Mouse (Mus musculus) E14TG2a.4 (cell line): ENCODE results near the gene Cdkn2d.
A peak's percentile ranks its signal among the peaks of the same experiment; 100 is the strongest.

Source experiments
- H3K27me3 ChIP-seq: 2 replicates; pipeline ENCODE4 v1.6.1; 2014; ENCODE audit warnings: low read length, control low read depth; ENCODE audit not compliant: insufficient read depth
- H3K36me3 ChIP-seq: 2 replicates; pipeline ENCODE4 v1.6.1; 2014; ENCODE audit warnings: low read length, control low read depth; ENCODE audit not compliant: insufficient read depth
- H3K4me1 ChIP-seq: replicated peaks from 2 replicates; pipeline ENCODE4 v1.6.1; 2014; ENCODE audit warnings: low read depth, low read length, control low read depth
- H3K4me3 ChIP-seq: replicated peaks from 2 replicates; pipeline ENCODE4 v1.5.1; 2014; ENCODE audit warnings: mild to moderate bottlenecking, low read length
- H3K9me3 ChIP-seq: 2 replicates; pipeline ENCODE4 v1.6.1; 2014; ENCODE audit warnings: low read length, control low read depth
- CTCF ChIP-seq: conservative IDR thresholded peaks from 2 replicates; pipeline ENCODE4 v1.5.1; 2014; ENCODE audit warnings: low read length
- NANOG ChIP-seq: IDR thresholded peaks from 2 replicates; pipeline ENCODE4 v1.6.1; 2014; ENCODE audit warnings: borderline replicate concordance, low read length, mixed read lengths
- POU5F1 ChIP-seq: IDR thresholded peaks from 2 replicates; pipeline ENCODE4 v1.6.1; 2014; ENCODE audit warnings: low read length, borderline replicate concordance

Cdkn2d gene

GRCm38 (mm10) chr9:21320619-21321512 lies 29.7 kb upstream of the Cdkn2d start, which contains the start of gene Slc44a2:
TSS of gene Slc44a2 (plus strand) at chr9:21320698.
- no peak for TF ChIP-seq POU5F1
- no peak for TF ChIP-seq NANOG
- TF ChIP-seq CTCF = no peak
- Histone ChIP-seq H3K4me3 (peak within 1 kb of the TSS; percentile 85), H3K9me3 (no peaks in the 10 kb centered on the region), H3K27me3 (peaks cover 11% of the 10 kb centered on the region), H3K4me1 (peaks cover 68% of the 10 kb centered on the region), H3K36me3 (no peaks in the 10 kb centered on the region)

DNA sequence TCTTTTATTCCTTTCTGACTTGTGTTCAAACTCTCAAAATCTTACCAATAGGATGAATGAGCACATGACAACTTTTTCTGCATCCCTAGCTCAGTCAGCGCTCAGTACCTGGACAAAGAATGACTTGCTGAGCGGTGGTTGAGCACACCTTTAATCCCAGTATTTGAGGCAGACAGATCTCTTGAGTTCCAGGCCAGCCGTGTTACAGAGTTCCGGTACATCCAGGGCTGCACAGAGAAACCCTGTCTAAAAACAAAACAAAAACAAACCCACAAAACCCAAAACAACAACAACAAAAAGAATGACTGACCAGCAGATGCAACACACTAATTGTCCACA lies 29.0 kb upstream of the Cdkn2d start:
- H3K4me1 ChIP-seq = peaks cover 74% of the 10 kb centered on the region
- peaks cover 11% of the 10 kb centered on the region for H3K27me3 ChIP-seq
- H3K4me3 ChIP-seq = peak overlapping the region; percentile 85
- TF ChIP-seq POU5F1 = no peak
- no peak for TF ChIP-seq CTCF
- TF ChIP-seq NANOG = no peak
- no peaks in the 10 kb centered on the region for H3K36me3 ChIP-seq
- no peaks in the 10 kb centered on the region for H3K9me3 ChIP-seq

- Histone ChIP-seq H3K27me3 (peaks cover 11% of the 10 kb centered on the region), H3K9me3 (no peaks in the 10 kb centered on the region), H3K4me1 (peaks cover 76% of the 10 kb centered on the region), H3K4me3 (no peak overlapping the region), H3K36me3 (no peaks in the 10 kb centered on the region)
- TF ChIP-seq CTCF (0 out of 2 replicates have a peak, but pooled peaks have one; percentile 5), POU5F1 (no peak), NANOG (no peak)
Observed at GRCm38 (mm10) chr9:21319503-21319902, 28.3 kb upstream of the Cdkn2d start.

DNA sequence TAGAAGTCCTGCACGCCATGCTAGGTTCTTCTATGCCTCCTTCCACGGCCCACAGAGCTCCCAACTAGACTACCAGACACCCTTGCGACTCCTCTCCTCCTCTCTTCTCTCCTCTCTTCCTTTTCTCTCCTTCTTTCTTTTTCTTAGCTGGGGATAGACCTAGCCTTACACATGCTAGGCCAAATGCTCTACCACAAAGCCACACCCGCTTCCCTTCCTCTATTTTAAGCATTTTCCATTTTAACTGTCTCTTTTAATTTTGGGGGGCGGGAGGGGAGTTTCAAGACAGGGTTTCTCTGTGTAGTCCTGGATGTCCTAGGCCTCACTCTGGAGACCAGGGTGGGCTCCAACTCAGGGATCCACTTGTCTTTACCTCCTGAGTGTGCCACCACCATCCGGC lies 27.6 kb upstream of the Cdkn2d start:
- TF ChIP-seq NANOG (no peak), CTCF (no peak), POU5F1 (no peak)
- no peaks in the 10 kb centered on the region for H3K9me3 ChIP-seq
- peaks cover 11% of the 10 kb centered on the region for H3K27me3 ChIP-seq

GRCm38 (mm10) chr9:21316696-21317095 lies 25.5 kb upstream of the Cdkn2d start:
- peaks cover 74% of the 10 kb centered on the region for H3K4me1 ChIP-seq
- no peaks in the 10 kb centered on the region for H3K36me3 ChIP-seq
- H3K9me3 ChIP-seq = no peaks in the 10 kb centered on the region
- peaks cover 20% of the 10 kb centered on the region for H3K27me3 ChIP-seq
- TF ChIP-seq CTCF (no peak), POU5F1 (no peak), NANOG (no peak)
- no peak overlapping the region for H3K4me3 ChIP-seq

More for the DNA sequence above, 27.6 kb upstream of the Cdkn2d start:
- Histone ChIP-seq H3K4me3 (no peak overlapping the region), H3K4me1 (peaks cover 75% of the 10 kb centered on the region), H3K36me3 (no peaks in the 10 kb centered on the region)

GRCm38 (mm10) chr9:21315421-21315820 lies 24.2 kb upstream of the Cdkn2d start:
- H3K4me3 ChIP-seq = peak overlapping the region; percentile 20
- peaks cover 18% of the 10 kb centered on the region for H3K27me3 ChIP-seq
- peaks cover 70% of the 10 kb centered on the region for H3K4me1 ChIP-seq
- H3K36me3 ChIP-seq = no peaks in the 10 kb centered on the region
- TF ChIP-seq CTCF (no peak), NANOG (no peak), POU5F1 (no peak)
- no peaks in the 10 kb centered on the region for H3K9me3 ChIP-seq

- Histone ChIP-seq H3K4me3 (no peak overlapping the region; the same call in 1 of the 2 replicates), H3K36me3 (no peaks in the 10 kb centered on the region), H3K27me3 (peaks cover 18% of the 10 kb centered on the region), H3K4me1 (peaks cover 72% of the 10 kb centered on the region), H3K9me3 (no peaks in the 10 kb centered on the region)
- TF ChIP-seq POU5F1 (no peak), CTCF (no peak), NANOG (no peak)
Observed at GRCm38 (mm10) chr9:21314367-21315140, 23.3 kb upstream of the Cdkn2d start.

DNA sequence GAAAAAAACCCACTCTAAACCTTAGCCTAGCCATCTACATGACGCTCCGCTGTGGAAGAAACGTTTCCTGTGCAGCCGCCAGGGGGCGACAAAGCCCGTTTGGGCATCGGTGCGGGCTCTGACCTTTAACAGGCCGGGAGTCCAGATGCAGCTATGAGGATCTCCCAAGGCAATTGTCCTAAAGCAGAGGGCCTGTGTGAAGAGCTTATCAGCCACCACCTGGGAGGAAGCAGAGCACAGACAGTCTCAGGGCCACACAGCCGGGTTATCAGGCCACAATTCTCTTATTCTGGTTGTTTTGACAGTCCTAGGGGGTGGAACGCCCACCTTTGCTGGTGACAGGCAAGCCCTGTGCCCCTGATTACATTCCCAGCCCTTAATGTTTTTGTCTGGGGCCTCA lies 22.2 kb upstream of the Cdkn2d start:
- no peaks in the 10 kb centered on the region for H3K36me3 ChIP-seq
- H3K9me3 ChIP-seq = no peaks in the 10 kb centered on the region
- no peak overlapping the region for H3K4me3 ChIP-seq
- TF ChIP-seq CTCF (peak; percentile 93), POU5F1 (no peak)
- peaks cover 18% of the 10 kb centered on the region for H3K27me3 ChIP-seq
- peaks cover 77% of the 10 kb centered on the region for H3K4me1 ChIP-seq

GRCm38 (mm10) chr9:21312134-21312533 lies 20.9 kb upstream of the Cdkn2d start, which contains the start of gene Ap1m2:
TSS of gene Ap1m2 (minus strand) at chr9:21312337.
- no peaks in the 10 kb centered on the region for H3K36me3 ChIP-seq
- H3K4me3 ChIP-seq = peak within 1 kb of the TSS; percentile 81
- H3K27me3 ChIP-seq = peaks cover 18% of the 10 kb centered on the region
- no peaks in the 10 kb centered on the region for H3K9me3 ChIP-seq
- TF ChIP-seq CTCF (no peak), NANOG (no peak), POU5F1 (no peak)
- peaks cover 70% of the 10 kb centered on the region for H3K4me1 ChIP-seq
